Comparison of ENCODE assay signal across 13 mouse cellular contexts in the genomic region with DNA sequence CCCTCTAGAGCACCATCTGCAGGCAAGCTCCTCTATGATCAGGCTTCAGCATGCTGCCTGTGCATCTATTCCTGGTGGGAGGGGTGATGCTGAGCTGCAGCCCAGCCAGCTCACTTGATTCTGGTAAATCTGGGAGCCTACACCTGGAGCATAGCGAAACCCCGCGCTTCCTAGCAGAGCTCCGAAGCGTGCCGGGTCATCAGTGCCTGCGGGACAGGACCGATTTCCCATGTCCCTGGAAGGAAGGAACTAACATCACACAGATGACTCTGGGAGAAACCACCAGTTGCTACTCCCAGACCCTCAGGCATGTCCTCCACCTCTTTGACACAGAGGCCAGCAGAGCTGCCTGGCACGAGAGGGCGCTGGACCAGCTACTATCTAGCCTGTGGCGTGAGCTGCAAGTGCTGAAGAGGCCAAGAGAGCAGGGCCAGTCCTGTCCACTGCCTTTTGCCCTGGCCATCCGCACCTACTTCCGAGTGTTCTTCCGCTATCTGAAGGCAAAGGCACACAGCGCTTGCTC. TPM values are rescaled to one million over a fixed set of nuclear protein-coding genes. Genes with fewer than 3 reads are reported as not detected.
A peak's percentile ranks its signal among the peaks of the same experiment; 100 is the strongest.
DNase-seq lines count a peak whose midpoint lies in the region; ATAC-seq and TF ChIP-seq lines count a peak whose summit lies in the region.
"Not testable (repeated sequence)": the region's sequence is repeated elsewhere in the genome, so short reads cannot be mapped to it uniquely, and the experiment has no call there.
"Had no signal": no experiment of that assay in that cellular context is flagged by ENCODE, and none has a peak within 500 bp of the region (broad histone marks: within the 10 kb centered on the region; RNA-seq: fewer than 3 reads in every experiment).

A gene (plus strand): TSS at position 51 of the 523 bp plus-strand sequence.

- TF ChIP-seq CTCF in forebrain, postnatal 0 days (IDR thresholded peaks at IDR 0.05; ENCODE audit: low read depth): 0 out of 2 replicates have a peak, but pooled peaks have one; percentile 9

- H3K27me3 ChIP-seq in forebrain, postnatal 0 days (ENCODE audit: insufficient read depth, low read length): not testable (repeated sequence)

- DNase-seq in adrenal gland, postnatal 14 days: peak; percentile 42
- DNase-seq in forebrain, postnatal 0 days: not testable (repeated sequence)
- peak; percentile 66 for DNase-seq in heart, adult 8-10 months (ENCODE audit: low spot score)
- DNase-seq in kidney, postnatal 14 days: peak; percentile 53
- peak; percentile 76 to 80 for DNase-seq in left cerebral cortex, adult 8-10 months (ENCODE audit: low spot score in 2 of 2)
- peak; percentile 75 to 77 for DNase-seq in lung, postnatal 4 days
- peak; percentile 67 for DNase-seq in spleen, postnatal 36 days (ENCODE audit: low spot score in 2 of 2)
- peak; percentile 70 to 76 for DNase-seq in urinary bladder, postnatal 36 days (ENCODE audit: low spot score in 2 of 2)

- H3K4me2 ChIP-seq in forebrain, postnatal 0 days (ENCODE audit: low read depth): not testable (repeated sequence)

- not testable (repeated sequence) for H3K36me3 ChIP-seq in forebrain, postnatal 0 days (ENCODE audit: insufficient read depth)

- H3K9ac ChIP-seq in forebrain, postnatal 0 days: not testable (repeated sequence)

- WGBS in forebrain, postnatal 0 days: 83% methylated on average over 14 of the region's 15 CpGs

- not testable (repeated sequence) for H3K27ac ChIP-seq in forebrain, postnatal 0 days (ENCODE audit: low read depth, low read length)

- H3K9me3 ChIP-seq in forebrain, postnatal 0 days (ENCODE audit: low read length): not testable (repeated sequence)

- not testable (repeated sequence) for ATAC-seq in forebrain, postnatal 0 days

- H3K4me1 ChIP-seq in forebrain, postnatal 0 days (ENCODE audit: insufficient read depth): not testable (repeated sequence)

- not testable (repeated sequence) for H3K4me3 ChIP-seq in forebrain, postnatal 0 days (ENCODE audit: low read depth, low read length)

RNA-seq across cellular contexts. Expression of the gene that starts here (rescaled TPM):
- total RNA-seq in adrenal gland, postnatal 14 days (2021): not detected in 2 replicates
- total RNA-seq in forebrain, postnatal 0 days (2014; rRNA removed): not detected in 2 replicates
- polyA plus RNA-seq in forebrain, postnatal 0 days (2015; fragmentation: Nextera tagmentation; extraction: Ambion mirVana): not detected in 2 replicates
- total RNA-seq in heart, adult 8-10 months (2022): not detected
- total RNA-seq in left cerebral cortex, adult 8-10 months (2022): not detected
- polyA plus RNA-seq: activated CD4-positive, CD25-positive, alpha-beta regulatory T cell, adult 4 months; forebrain, embryonic 11.5 days; hindbrain, embryonic 10.5 days; large intestine, adult 2 months; myocyte had no signal

Comparison
In these comparisons a context has a peak if more than half of its experiments do, and no peak if none do; other contexts are left out.
1. Peak in DNase-seq in adrenal gland, postnatal 14 days; RNA of the gene not detected or under 1 TPM.
2. Peak in DNase-seq in heart, adult 8-10 months; RNA of the gene not detected or under 1 TPM.
3. Peak in DNase-seq in left cerebral cortex, adult 8-10 months; RNA of the gene not detected or under 1 TPM.